Mouse (Mus musculus) G1E (cell line): Measurements from ENCODE around the gene Cyp8b1.

Experiments
- CTCF ChIP-seq: IDR thresholded peaks from 2 replicates; pipeline ENCODE4 v1.5.1; 2012; ENCODE audit warnings: low read depth, low read length, inconsistent platforms, mixed read lengths
- GATA2 ChIP-seq: IDR thresholded peaks from 2 replicates; pipeline ENCODE4 v1.6.1; 2012; ENCODE audit warnings: low read depth, low read length, inconsistent platforms, borderline replicate concordance
- POLR2AphosphoS5 ChIP-seq: IDR thresholded peaks from 2 replicates; pipeline ENCODE4 v1.6.1; 2012; ENCODE audit warnings: low read depth, low read length, inconsistent platforms; ENCODE audit not compliant: insufficient replicate concordance

GRCm38 (mm10) chr9:121908321-121908720 is 7.8 kb downstream of the Cyp8b1 start:
- TF ChIP-seq CTCF, result no peak
- TF ChIP-seq POLR2AphosphoS5, result no peak
- TF ChIP-seq GATA2, result no peak
